Comparison of ENCODE assay signal across 1 mouse cellular context in the genomic region with DNA sequence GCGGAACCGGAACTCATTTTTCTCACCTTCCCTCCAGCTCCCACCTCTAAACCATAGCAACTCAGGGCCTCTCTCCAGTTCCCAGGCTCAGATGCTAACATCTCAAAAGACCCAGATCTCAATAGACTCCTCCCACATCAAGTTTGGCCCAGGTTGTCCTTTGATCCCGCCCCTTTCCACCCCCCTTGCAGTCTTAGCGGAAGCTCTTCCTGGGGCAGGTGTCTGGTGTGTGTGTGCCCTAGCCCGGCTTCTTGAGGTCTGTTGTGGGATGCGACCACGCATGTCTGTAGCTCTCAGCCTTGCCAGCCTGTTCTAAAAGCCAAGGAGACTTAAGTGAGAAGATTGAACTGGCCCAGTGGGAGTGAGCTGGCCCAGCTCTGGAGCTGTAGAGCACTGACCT.
TF ChIP-seq lines count a peak whose summit lies in the region.

No protein-coding gene starts in this region.

TF ChIP-seq in CH12.LX, 34 proteins besides CTCF, POLR2A, EP300 and RAD21 (continued from another document):
- no peak for TF ChIP-seq TBP (conservative IDR thresholded peaks at IDR 0.05; ENCODE audit: low read depth, low read length)
- no peak for TF ChIP-seq KAT2A (IDR thresholded peaks at IDR 0.05; ENCODE audit: insufficient replicate concordance, low read length)
